Mouse (Mus musculus) bone marrow macrophage, adult 2 months (primary cell): ENCODE results near the gene Ramp1.

Experiments used
- CTCF ChIP-seq: IDR thresholded peaks from 2 replicates; pipeline ENCODE4 v1.5.1; 2012; ENCODE audit warnings: low read depth, mild to moderate bottlenecking, low read length, moderate library complexity
- POLR2A ChIP-seq: IDR thresholded peaks from 2 replicates; pipeline ENCODE4 v1.6.1; 2012; ENCODE audit warnings: mild to moderate bottlenecking, low read depth, low read length, borderline replicate concordance

- TF ChIP-seq POLR2A = no peak
- TF ChIP-seq CTCF = no peak
Observed at GRCm38 (mm10) chr1:91257918-91258317, 78.3 kb downstream of the Ramp1 start.
